Mouse (Mus musculus) myocyte (in vitro differentiated cells): Measurements from ENCODE around the gene Dnajc5.
A peak's percentile ranks its signal among the peaks of the same experiment; 100 is the strongest.

Source experiments
- CEBPB ChIP-seq: IDR thresholded peaks from 2 replicates; pipeline ENCODE4 v1.6.1; 2011; ENCODE audit warnings: mild to moderate bottlenecking, moderate library complexity; ENCODE audit not compliant: poor library complexity, insufficient read depth, severe bottlenecking
- E2F4 ChIP-seq: IDR thresholded peaks from one replicate; pipeline ENCODE4 v1.6.1; 2011; ENCODE audit warnings: mild to moderate bottlenecking, control low read depth, moderate library complexity; ENCODE audit not compliant: insufficient read depth
- MAX ChIP-seq: IDR thresholded peaks from one replicate; pipeline ENCODE4 v1.6.1; 2011; ENCODE audit warnings: low read depth, mild to moderate bottlenecking, control low read depth
- MYOD1 ChIP-seq, 3 experiments: IDR thresholded peaks; one replicate each; pipeline ENCODE4 v1.6.1; 2011; ENCODE audit warnings: control low read depth in 2 of 3, low read depth in 2 of 3, mild to moderate bottlenecking in 2 of 3, moderate library complexity in 1 of 3; ENCODE audit not compliant: insufficient read length in 2 of 3, control insufficient read depth in 1 of 3
- MYOG ChIP-seq, 3 experiments: IDR thresholded peaks; one replicate each; pipeline ENCODE4 v1.6.1; 2011; ENCODE audit warnings: control low read depth in 2 of 3, low read depth in 2 of 3, mild to moderate bottlenecking in 2 of 3; ENCODE audit not compliant: insufficient read length in 2 of 3, control insufficient read depth in 1 of 3, insufficient read depth in 1 of 3
- POLR2A ChIP-seq: IDR thresholded peaks from one replicate; pipeline ENCODE4 v1.6.1; 2011; ENCODE audit warnings: low read depth, mild to moderate bottlenecking, control low read depth, moderate library complexity; ENCODE audit not compliant: insufficient read length
- POLR2AphosphoS2 ChIP-seq: IDR thresholded peaks from one replicate; pipeline ENCODE4 v1.6.1; 2011; ENCODE audit warnings: low read depth, control low read depth; ENCODE audit not compliant: insufficient read length
- SRF ChIP-seq: IDR thresholded peaks from one replicate; pipeline ENCODE4 v1.6.1; 2011; ENCODE audit warnings: low read depth; ENCODE audit not compliant: control insufficient read depth, insufficient read length
- TCF12 ChIP-seq: IDR thresholded peaks from one replicate; pipeline ENCODE4 v1.6.1; 2011; ENCODE audit warnings: mild to moderate bottlenecking, control low read depth; ENCODE audit not compliant: poor library complexity, insufficient read depth, severe bottlenecking
- TCF3 ChIP-seq: IDR thresholded peaks from one replicate; pipeline ENCODE4 v1.6.1; 2011; ENCODE audit warnings: low read depth, control low read depth; ENCODE audit not compliant: insufficient read length
- USF1 ChIP-seq: IDR thresholded peaks from one replicate; pipeline ENCODE4 v1.6.1; 2011; ENCODE audit warnings: low read depth, mild to moderate bottlenecking, control low read depth, moderate library complexity

DNA sequence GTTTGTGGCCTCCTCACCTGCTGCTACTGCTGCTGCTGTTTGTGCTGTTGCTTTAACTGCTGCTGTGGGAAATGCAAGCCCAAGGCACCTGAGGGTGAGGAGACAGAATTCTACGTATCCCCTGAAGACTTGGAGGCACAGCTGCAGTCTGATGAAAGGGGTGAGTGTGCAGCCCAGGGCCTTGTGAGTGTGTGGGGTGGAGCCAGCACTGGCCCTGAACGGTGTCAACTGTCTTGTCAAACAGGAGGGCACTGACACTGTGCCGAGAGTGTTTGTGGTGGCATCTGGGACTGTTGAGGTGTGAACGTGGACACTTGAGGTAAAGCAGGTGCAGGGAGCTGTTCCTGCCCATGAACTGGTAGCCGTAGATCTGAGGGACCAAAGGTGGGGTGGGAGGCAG lies 28.4 kb downstream of the Dnajc5 start:
- TF ChIP-seq TCF12 (peak; percentile 34), POLR2A (no peak), CEBPB (no peak), USF1 (no peak), SRF (no peak), E2F4 (no peak), POLR2AphosphoS2 (no peak), MAX (no peak), MYOD1 (IDR thresholded peaks at IDR 0.05; ENCODE audit: control insufficient read depth in 1 of 3, insufficient read length in 2 of 3, low read depth in 2 of 3) (peak; percentile 17 to 89 (median 68)), MYOG (IDR thresholded peaks at IDR 0.05; ENCODE audit: control insufficient read depth in 1 of 3, insufficient read depth in 1 of 3, insufficient read length in 2 of 3, low read depth in 2 of 3) (peak; percentile 7 to 93 (median 80)), TCF3 (no peak)
